ENCODE assay signal across 8 mouse cellular contexts in the genomic region with DNA sequence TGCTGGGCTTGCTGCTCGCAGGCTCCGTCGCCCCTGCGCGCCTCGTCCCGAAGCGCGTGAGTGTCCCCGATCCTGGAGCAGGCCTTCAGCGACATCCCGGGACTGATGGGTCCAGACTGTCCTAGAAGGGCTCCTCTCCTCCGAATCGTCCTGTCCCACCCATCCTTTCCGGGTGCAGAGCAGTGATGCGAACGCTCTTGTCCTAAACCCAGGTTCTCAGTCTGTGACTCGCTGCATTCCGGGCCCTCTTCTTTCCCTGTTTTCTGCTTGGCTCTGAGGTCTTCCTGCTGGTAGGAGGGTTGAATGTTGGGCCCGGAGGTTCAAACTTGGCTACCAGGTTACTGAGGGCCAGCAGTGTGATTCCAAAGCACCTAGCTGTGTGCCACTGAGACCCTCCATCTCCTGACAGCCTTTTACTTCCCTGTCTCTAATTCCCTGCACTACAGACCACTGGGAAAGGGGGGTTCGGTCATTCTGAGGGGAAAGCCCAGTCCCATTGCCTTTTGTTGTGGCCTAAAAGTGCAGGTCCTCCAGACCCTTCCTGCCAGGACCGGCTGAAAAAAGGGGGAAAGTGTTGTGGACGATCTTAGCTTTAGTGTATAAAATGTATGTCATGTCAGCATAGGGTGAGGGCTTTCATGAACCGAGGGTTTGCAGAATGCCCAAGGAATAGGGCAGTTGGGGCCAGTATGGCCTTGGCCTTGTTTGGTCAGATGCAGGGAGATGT. TPM values are rescaled to one million over a fixed set of nuclear protein-coding genes. Genes with fewer than 3 reads are reported as not detected.
DNase-seq lines count a peak whose midpoint lies in the region; ATAC-seq and TF ChIP-seq lines count a peak whose summit lies in the region.

No protein-coding gene starts in this region.

- peak overlapping the region; percentile 42; the same call in 1 of the 2 replicates for H3K9ac ChIP-seq in liver, embryonic 12.5 days
- peak overlapping the region; percentile 78 for H3K9ac ChIP-seq in stomach, embryonic 16.5 days (ENCODE audit: low read length)

- no peak for TF ChIP-seq CTCF in testis, adult 2 months (IDR thresholded peaks at IDR 0.05; ENCODE audit: control insufficient read depth, insufficient read depth, insufficient replicate concordance, low read depth, low read length)

- ATAC-seq in liver, embryonic 12.5 days, result no peak
- no peak; the same call in 1 of the 2 replicates for ATAC-seq in stomach, embryonic 16.5 days (ENCODE audit: insufficient read depth, low FRiP score)

- H3K4me2 ChIP-seq in liver, embryonic 12.5 days, result peak overlapping the region; percentile 81
- peak overlapping the region; percentile 81 for H3K4me2 ChIP-seq in stomach, embryonic 16.5 days (ENCODE audit: low read depth, low read length)

- TF ChIP-seq POLR2A in testis, adult 2 months (IDR thresholded peaks at IDR 0.05; ENCODE audit: control insufficient read depth, low read depth, low read length), result no peak

- peak overlapping the region; percentile 80 for H3K27ac ChIP-seq in testis, adult 2 months (ENCODE audit: control insufficient read depth, insufficient read depth, low read depth, low read length)
- 0 out of 2 replicates have a peak overlapping the region, but pooled peaks have one; percentile 32 for H3K27ac ChIP-seq in liver, embryonic 12.5 days
- H3K27ac ChIP-seq in stomach, embryonic 16.5 days (ENCODE audit: low read length), result peak overlapping the region; percentile 56

- no peaks in the 10 kb centered on the region for H3K27me3 ChIP-seq in testis, adult 2 months (ENCODE audit: control insufficient read depth, insufficient read depth, low read length)
- H3K27me3 ChIP-seq in liver, embryonic 12.5 days (replicated peaks), result peaks cover 7% of the 10 kb centered on the region; the same call in 1 of the 2 replicates
- H3K27me3 ChIP-seq in stomach, embryonic 16.5 days (ENCODE audit: control insufficient read depth, insufficient read depth, low read length), result no peaks in the 10 kb centered on the region

- H3K4me3 ChIP-seq in testis, adult 2 months (ENCODE audit: control insufficient read depth, low read depth, low read length), result peak overlapping the region; percentile 95
- peak overlapping the region; percentile 55 for H3K4me3 ChIP-seq in liver, embryonic 12.5 days
- peak overlapping the region; percentile 71 for H3K4me3 ChIP-seq in stomach, embryonic 16.5 days (replicated peaks; ENCODE audit: low read length)

- WGBS in liver, embryonic 12.5 days (ENCODE audit: insufficient replicate concordance), result 17% methylated on average over 24 of the region's 24 CpGs
- WGBS in stomach, embryonic 16.5 days, result 14% methylated on average over 24 of the region's 24 CpGs

- peak; percentile 34 for DNase-seq in cerebellum, adult 8-10 months
- DNase-seq in cerebellum, postnatal 10 days, result no peak
- DNase-seq in testis, postnatal 14 days (ENCODE audit: low spot score), result no peak
- no peak for DNase-seq in cerebellum, postnatal 14 days
- no peak for DNase-seq in ovary, postnatal 36 days (ENCODE audit: low spot score)

- H3K4me1 ChIP-seq in testis, adult 2 months (ENCODE audit: control insufficient read depth, insufficient read depth, low read length), result peaks cover 10% of the 10 kb centered on the region
- peaks cover 23% of the 10 kb centered on the region for H3K4me1 ChIP-seq in liver, embryonic 12.5 days
- peaks cover 6% of the 10 kb centered on the region; the same call in 1 of the 2 replicates for H3K4me1 ChIP-seq in stomach, embryonic 16.5 days (ENCODE audit: control insufficient read depth, insufficient read depth, low read length)

- H3K9me3 ChIP-seq in liver, embryonic 12.5 days (replicated peaks), result no peaks in the 10 kb centered on the region
- H3K9me3 ChIP-seq in stomach, embryonic 16.5 days (replicated peaks; ENCODE audit: control insufficient read depth, low read length), result no peaks in the 10 kb centered on the region

- no peaks in the 10 kb centered on the region for H3K36me3 ChIP-seq in testis, adult 2 months (ENCODE audit: control insufficient read depth, insufficient read depth, low read length)
- no peaks in the 10 kb centered on the region for H3K36me3 ChIP-seq in liver, embryonic 12.5 days
- no peaks in the 10 kb centered on the region for H3K36me3 ChIP-seq in stomach, embryonic 16.5 days (ENCODE audit: control insufficient read depth, insufficient read depth, low read length)

RNA-seq across cellular contexts. Expression of a gene that starts 0.4 kb away (rescaled TPM):
- polyA plus RNA-seq in testis, adult 2 months (2012; rRNA removed), result 115 and 137 TPM in 2 replicates
- 10.7 and 11.4 TPM in 2 replicates for polyA plus RNA-seq in liver, embryonic 12.5 days (2016; fragmentation: Nextera tagmentation; extraction: Ambion mirVana)
- polyA plus RNA-seq in stomach, embryonic 16.5 days (2015; fragmentation: Nextera tagmentation; extraction: Ambion mirVana), result 26.5 and 28.8 TPM in 2 replicates

RNA-seq across cellular contexts. Expression of a gene that starts 20.4 kb away (rescaled TPM):
- polyA plus RNA-seq in testis, adult 2 months (2012; rRNA removed), result 2.1 and 2.2 TPM in 2 replicates
- 1.0 and 1.2 TPM in 2 replicates for polyA plus RNA-seq in liver, embryonic 12.5 days (2016; fragmentation: Nextera tagmentation; extraction: Ambion mirVana)
- 3.5 and 3.7 TPM in 2 replicates for polyA plus RNA-seq in stomach, embryonic 16.5 days (2015; fragmentation: Nextera tagmentation; extraction: Ambion mirVana)

RNA-seq across cellular contexts. Expression of a gene that starts 53.2 kb away (rescaled TPM):
- polyA plus RNA-seq in testis, adult 2 months (2012; rRNA removed), result 87.6 and 103 TPM in 2 replicates
- polyA plus RNA-seq in liver, embryonic 12.5 days (2016; fragmentation: Nextera tagmentation; extraction: Ambion mirVana), result not detected in 2 replicates
- polyA plus RNA-seq in stomach, embryonic 16.5 days (2015; fragmentation: Nextera tagmentation; extraction: Ambion mirVana), result not detected in 2 replicates

Comparison
In these comparisons a context has a peak if more than half of its experiments do, and no peak if none do; other contexts are left out.
1. RNA of a gene that starts 53.2 kb away (polyA plus RNA-seq): 87.6 to 103 TPM in testis, adult 2 months; not detected in liver, embryonic 12.5 days and not detected in stomach, embryonic 16.5 days; every median in the first group is over 10 times any median in the second.
2. Peak in every context shown above with its lines, with median percentiles within 50 percentile points of each other: H3K27ac ChIP-seq and H3K4me3 ChIP-seq.